Mouse (Mus musculus): ENCODE measurements around the gene Tnfsfm13.
A peak's percentile ranks its signal among the peaks of the same experiment; 100 is the strongest.
"Not testable (repeated sequence)": the region's sequence is repeated elsewhere in the genome, so short reads cannot be mapped to it uniquely, and the experiment has no call there.

Gene Tnfsfm13

GRCm38 (mm10) chr11:69695361-69696181 is at the start of gene Tnfsfm13, which contains the start of gene Tnfsf12:
Gene Tnfsfm13 (minus strand): TSS chr11:69696098.
Gene Tnfsf12 (minus strand): TSS chr11:69695849.
- DNase-seq (ENCODE audit: low read depth): peak; percentile 83

- DNase-seq (ENCODE audit: low read depth): not testable (repeated sequence)
Observed at GRCm38 (mm10) chr11:69731408-69731807, 35.5 kb upstream of the Tnfsfm13 start.

GRCm38 (mm10) chr11:69729063-69729462 is 33.2 kb upstream of the Tnfsfm13 start:
- DNase-seq (ENCODE audit: low read depth): peak; percentile 71

GRCm38 (mm10) chr11:69725951-69726350 is 30.1 kb upstream of the Tnfsfm13 start:
- DNase-seq (ENCODE audit: low read depth): peak; percentile 45

GRCm38 (mm10) chr11:69723074-69723473 is 27.2 kb upstream of the Tnfsfm13 start:
- no peak for DNase-seq (ENCODE audit: low read depth)

- peak; percentile 32 for DNase-seq (ENCODE audit: low read depth)
Observed at GRCm38 (mm10) chr11:69720852-69721251, 25.0 kb upstream of the Tnfsfm13 start.

GRCm38 (mm10) chr11:69719423-69719822 is 23.5 kb upstream of the Tnfsfm13 start:
- DNase-seq (ENCODE audit: low read depth): peak; percentile 24

- DNase-seq (ENCODE audit: low read depth): no peak
Observed at GRCm38 (mm10) chr11:69718661-69719060, 22.8 kb upstream of the Tnfsfm13 start.

- no peak for DNase-seq (ENCODE audit: low read depth)
Observed at GRCm38 (mm10) chr11:69716953-69717352, 21.1 kb upstream of the Tnfsfm13 start.

- DNase-seq (ENCODE audit: low read depth): peak; percentile 90
Observed at GRCm38 (mm10) chr11:69715929-69716328, 20.0 kb upstream of the Tnfsfm13 start.

- peak; percentile 78 for DNase-seq (ENCODE audit: low read depth)
Observed at GRCm38 (mm10) chr11:69715482-69715881, 19.6 kb upstream of the Tnfsfm13 start.

- DNase-seq (ENCODE audit: low read depth): no peak
Observed at GRCm38 (mm10) chr11:69714636-69715329, 18.9 kb upstream of the Tnfsfm13 start.

- peak; percentile 22 for DNase-seq (ENCODE audit: low read depth)
Observed at GRCm38 (mm10) chr11:69712954-69713672, 17.2 kb upstream of the Tnfsfm13 start.

GRCm38 (mm10) chr11:69711082-69711481 is 15.2 kb upstream of the Tnfsfm13 start:
- DNase-seq (ENCODE audit: low read depth): no peak

- no peak for DNase-seq (ENCODE audit: low read depth)
Observed at GRCm38 (mm10) chr11:69710470-69710869, 14.6 kb upstream of the Tnfsfm13 start.

GRCm38 (mm10) chr11:69709554-69710446 is 13.9 kb upstream of the Tnfsfm13 start:
- peak; percentile 49 for DNase-seq (ENCODE audit: low read depth)

- no peak for DNase-seq (ENCODE audit: low read depth)
Observed at GRCm38 (mm10) chr11:69708614-69709265, 12.8 kb upstream of the Tnfsfm13 start.

GRCm38 (mm10) chr11:69707873-69708381 is 12.0 kb upstream of the Tnfsfm13 start:
- no peak for DNase-seq (ENCODE audit: low read depth)

- DNase-seq (ENCODE audit: low read depth): no peak
Observed at GRCm38 (mm10) chr11:69707480-69707847, 11.6 kb upstream of the Tnfsfm13 start.

- peak; percentile 90 for DNase-seq (ENCODE audit: low read depth)
Observed at GRCm38 (mm10) chr11:69706775-69707479, 11.0 kb upstream of the Tnfsfm13 start.

Data from NIH3T3 (cell line).